Mouse (Mus musculus): ENCODE data around the gene Maip1.

GRCm38 (mm10) chr1:57450241-57450640, 44.1 kb downstream of the Maip1 start:
- TF ChIP-seq ZNF384 (IDR thresholded peaks at IDR 0.05; ENCODE audit: low read depth, low read length) (no peak), CHD2 (IDR thresholded peaks at IDR 0.05; ENCODE audit: low read depth, low read length) (no peak), ZC3H11A (IDR thresholded peaks at IDR 0.05; ENCODE audit: borderline replicate concordance, low read depth, low read length) (no peak), MAFK (IDR thresholded peaks at IDR 0.05; ENCODE audit: insufficient read depth, low read depth, low read length) (no peak)

Measured in ES-E14 (cell line).